Mouse (Mus musculus): Measurements from ENCODE around the gene Nol3.

Gene Nol3

DNA sequence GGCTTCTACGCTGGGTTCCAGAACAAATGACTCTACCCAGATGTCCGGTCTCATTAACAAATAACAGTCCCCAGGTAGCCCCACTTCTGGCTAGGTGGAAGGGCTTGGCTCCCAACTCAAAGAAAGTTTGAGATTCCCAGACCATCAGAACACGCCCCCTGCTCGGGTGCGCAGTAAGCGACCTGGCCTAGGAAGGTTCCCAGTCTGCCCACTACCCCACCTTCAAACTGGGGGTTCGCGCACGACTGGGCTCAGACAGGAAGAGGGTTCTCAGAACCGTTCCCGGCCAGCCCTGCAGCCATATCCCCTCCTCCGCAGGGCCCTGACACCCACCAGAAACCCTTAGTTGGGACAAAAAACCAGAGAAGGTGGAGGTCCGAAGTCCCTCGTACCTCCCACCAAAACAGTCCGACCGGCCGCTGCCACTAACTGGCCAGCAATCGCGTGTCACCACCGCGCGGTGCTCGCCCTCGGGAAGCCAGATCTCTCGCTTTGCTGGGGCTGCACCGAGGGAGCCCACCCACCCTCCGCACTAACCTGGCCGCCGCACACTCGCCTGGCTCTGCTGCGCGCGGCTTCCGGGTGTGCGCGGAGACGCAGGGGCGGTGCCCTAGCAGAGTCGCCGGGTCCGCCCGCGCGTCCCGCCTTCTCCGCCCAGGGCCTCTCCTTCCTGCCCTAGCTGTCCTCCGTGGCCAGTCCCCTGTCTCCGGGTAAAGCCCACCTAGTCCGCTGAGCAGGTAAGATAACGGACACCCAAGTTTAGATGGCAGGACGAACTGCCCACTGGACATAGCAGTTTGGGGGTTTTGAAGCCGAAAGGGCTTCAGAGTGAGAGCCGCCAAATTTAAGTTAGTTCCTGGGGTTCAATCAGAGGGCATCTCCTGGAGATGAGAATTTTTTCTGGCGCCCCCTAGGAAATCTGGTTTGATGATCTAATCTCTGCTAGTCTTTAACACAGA is 11.6 kb upstream of the Nol3 start, which contains the start of the genes Tradd and Fbxl8:
Gene Tradd (minus strand): TSS at position 586 of the 959 bp plus-strand sequence.
Gene Fbxl8 (plus strand): TSS at position 625 of the 959 bp plus-strand sequence.
- DNase-seq = peak; percentile 87

DNA sequence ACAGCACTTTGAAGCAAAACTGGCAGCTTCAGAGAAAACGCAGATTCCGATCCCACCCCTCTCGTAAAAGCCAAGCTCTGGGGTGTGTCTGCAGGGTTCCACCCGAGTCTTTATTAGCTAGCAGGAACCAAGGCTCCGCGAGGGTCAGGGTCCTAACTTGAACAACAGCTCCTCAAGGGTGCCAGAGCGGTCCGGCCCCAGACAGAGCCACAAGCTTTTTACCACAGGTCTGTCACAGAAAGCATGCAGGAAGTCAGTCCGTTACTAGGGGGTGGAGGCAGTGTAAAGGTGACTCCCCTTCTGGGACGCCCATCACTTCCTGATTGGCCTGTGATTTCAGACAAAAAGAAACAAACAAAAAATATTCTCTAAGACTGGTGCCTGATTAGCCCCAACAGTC is 10.8 kb upstream of the Nol3 start:
- DNase-seq = peak; percentile 42

DNA sequence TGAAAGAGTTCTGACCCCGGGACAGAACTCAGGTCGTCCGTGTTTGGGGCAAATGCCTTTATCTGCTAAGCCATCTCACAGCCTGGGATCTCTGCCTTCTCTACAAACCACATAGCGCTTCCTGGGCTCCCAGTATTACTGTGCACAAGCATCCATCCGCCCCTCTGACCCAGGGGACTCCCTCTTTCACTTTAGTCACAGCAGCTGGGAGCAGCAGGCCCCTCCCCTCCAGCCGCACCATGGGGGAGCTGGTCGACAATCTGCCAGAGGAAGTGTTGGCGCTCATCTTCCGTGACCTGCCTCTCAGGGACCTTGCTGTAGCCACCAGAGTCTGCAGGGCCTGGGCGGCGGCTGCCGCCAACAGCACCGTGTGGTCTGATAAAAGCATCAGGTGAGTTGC is 9.2 kb upstream of the Nol3 start:
- no peak for DNase-seq

DNA sequence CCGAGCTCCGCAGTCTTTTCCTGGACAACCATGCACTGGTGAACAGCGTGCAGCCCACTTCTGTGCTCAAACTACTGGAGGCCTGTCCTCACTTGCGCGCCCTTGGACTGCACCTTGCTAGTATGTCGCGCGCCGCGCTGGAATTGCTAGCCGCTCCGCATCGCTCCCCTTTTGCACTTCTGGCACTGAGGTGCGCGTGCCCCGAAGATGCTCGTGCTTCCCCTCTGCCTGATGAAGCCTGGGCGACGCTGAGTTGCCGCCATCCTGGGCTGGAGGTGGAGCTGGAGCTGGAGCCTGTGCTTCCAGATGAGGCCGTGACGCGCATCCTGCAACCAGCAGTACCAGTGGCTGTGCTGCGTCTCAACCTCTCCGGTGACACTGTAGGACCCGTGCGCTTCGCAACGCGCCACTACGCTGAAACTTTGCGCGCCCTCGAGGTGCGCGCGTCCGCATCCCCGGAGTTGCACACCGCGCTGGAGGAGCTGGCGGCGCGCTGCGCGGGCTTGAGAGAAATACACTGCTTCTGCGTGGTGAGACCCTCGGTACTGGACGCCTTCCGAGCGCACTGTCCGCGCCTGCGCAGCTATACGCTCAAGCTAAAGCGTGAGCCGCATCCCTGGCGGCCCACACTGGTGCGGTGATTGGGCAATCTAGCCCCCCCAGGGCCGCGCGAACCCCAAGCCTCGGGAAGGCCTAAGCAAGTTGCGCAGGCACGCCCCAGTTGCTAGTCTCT is 7.4 kb upstream of the Nol3 start:
- peak; percentile 41 for DNase-seq

DNA sequence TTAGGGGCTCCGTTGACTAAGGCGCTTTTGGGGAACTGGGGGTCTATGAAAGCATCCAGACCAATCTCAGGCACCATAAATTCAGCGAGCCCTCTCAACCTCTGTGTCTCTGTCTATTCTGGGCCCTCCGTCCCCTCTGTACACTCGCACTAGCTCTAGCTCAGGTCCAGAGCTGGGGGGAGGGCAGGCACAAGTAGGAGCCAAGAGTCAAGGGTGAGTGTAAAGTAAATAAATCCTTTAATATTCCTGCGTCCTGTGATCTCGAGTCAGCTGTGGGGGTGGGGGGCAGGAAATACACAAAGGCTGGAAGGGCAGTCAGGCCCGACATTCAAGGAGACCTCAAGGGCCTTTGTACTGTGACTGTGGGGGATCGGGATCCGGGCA is 6.9 kb upstream of the Nol3 start:
- DNase-seq = peak; percentile 44

DNA sequence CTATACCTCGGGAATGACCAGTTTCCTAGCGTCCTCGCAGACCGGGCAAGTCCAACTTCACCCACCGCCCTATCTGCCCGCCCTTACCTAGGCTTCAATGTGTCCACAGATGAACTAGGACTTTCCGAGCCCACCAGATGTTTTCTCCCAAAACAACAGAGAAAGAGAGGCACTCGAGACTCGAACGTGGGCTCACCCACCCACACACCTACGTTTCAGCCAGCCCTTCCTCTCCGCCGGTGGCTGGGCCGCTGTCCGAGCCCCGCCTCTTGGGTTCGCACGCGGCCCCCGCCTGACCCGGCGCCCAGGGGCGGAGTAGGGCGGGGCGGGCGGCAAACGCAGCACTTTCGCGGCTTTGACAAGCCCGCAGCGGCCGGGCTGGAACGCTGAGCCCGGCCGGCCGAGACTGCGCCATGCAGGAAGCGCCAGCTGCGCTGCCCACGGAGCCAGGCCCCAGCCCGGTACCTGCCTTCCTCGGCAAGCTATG is 6.4 kb upstream of the Nol3 start, which contains the start of gene Hsf4:
Gene Hsf4 (plus strand): TSS at position 341 of the 487 bp plus-strand sequence.
- DNase-seq = peak; percentile 75

DNA sequence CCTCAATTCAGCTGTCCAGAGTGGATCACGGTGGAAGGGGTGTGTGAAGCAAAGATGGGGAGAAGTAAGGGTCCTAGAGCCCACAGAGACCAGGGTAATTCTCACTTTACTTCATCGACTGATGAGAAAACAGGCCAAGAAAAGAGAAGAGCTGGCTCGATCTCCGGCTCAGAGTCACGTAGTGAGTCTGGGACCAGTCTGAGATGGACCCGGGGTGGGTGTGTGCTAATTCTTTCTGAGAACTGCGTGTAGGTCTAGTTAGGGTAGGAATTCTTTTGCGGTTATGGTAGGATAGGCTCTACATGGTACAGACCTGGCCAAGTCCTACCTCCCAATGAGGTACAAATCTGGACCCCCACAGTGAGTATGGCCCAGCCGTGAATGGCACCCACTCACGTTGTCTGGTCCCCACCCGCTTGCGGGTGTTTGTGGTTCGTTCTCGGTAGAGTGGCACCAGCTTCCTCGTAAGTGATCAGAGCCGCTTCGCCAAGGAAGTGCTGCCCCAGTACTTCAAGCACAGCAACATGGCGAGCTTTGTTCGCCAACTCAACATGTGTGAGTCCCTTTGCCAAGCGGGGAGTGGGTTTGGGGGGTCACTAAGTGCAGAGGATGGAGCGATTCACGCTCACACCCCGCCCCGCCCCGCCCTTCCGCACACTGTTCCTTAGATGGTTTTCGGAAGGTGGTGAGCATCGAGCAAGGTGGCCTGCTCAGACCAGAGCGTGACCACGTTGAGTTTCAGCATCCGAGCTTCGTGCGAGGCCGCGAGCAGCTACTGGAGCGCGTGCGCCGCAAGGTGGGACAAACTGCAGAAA is 5.6 kb upstream of the Nol3 start:
- no peak for DNase-seq

DNA sequence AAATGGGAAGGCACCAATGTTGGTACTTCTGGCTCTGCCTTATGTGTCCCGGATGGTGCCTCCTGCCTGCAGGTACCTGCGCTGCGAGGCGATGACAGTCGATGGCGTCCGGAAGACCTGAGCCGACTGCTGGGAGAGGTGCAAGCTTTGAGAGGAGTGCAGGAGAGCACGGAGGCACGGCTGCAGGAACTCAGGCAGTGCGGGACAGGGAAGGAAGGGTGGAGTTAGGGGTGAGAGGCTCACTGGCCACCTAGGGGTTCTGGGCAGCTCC is 5.1 kb upstream of the Nol3 start:
- no peak for DNase-seq

DNA sequence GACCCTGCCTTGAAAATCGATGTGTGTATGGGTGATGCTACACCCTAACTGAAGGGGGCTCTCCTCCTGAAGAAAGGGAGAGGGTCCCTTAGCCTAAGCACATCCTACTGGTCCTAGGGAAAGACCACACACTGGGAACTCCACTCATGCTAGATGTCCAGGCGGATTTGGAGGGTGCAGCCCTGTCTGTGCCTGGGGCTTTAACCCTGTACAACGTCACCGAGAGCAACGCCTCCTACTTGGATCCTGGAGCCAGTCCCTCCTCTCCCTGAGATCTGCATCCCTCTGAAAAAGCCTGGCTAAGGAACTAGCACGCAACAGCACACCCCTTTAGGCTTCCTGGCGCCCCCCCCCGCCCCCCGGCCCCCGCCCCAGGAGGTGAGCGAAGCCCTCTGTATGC is 553 bp upstream of the Nol3 start:
- no peak for DNase-seq

DNA sequence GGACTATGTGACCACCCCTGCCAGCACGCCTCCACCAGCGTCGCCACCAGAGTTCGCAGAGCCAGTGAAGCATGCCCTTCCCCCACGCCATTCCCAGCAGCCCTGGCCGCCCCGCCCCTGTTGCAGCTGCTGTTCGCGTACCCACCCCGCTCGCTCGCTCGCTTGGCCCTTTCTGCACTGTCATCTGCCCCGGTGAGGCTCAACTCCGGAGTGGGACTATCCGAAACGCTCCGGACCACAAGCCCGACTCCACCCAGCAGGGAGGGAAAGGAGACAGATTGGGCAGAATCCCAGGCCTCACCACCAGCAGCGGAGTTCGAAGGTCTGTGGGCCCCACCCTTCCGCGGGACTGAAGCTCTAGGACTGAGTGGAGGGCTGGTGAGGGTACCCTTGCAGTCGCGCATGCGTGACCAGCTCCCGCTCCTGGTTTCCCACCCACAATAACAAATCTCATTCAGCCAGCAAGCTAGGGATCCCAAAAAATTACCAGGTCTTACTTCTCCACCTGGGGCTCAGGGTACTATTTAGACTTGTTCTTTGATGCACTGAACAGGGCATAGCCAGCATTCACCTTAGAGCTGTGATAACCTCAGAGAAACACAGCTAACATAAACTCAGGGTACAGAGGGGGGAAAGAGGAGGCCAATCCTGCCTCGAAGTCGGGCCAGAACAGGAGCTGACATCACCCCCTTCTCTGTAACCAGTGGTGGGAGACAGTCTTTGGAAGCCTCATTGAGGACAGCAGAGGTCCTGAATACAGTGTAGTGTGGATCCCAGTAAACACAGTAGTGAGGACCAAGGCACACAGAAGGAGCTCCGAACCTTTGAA is 566 bp downstream of the Nol3 start:
- DNase-seq = peak; percentile 59

DNA sequence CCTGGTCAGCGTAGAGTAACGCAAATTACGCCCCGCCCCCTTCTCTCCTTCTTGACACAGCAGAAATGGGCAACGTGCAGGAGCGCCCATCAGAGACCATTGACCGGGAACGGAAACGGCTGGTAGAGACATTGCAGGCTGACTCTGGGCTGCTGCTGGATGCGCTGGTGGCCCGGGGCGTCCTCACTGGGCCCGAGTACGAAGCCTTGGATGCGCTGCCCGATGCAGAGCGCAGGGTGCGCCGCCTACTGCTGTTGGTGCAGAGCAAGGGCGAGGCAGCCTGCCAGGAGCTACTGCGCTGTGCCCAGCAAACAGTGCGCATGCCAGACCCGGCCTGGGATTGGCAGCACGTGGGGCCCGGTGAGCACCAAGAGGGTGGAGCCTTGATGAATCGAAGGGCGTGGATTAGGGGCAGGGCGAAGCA is 3.0 kb downstream of the Nol3 start:
- peak; percentile 85 for DNase-seq

DNA sequence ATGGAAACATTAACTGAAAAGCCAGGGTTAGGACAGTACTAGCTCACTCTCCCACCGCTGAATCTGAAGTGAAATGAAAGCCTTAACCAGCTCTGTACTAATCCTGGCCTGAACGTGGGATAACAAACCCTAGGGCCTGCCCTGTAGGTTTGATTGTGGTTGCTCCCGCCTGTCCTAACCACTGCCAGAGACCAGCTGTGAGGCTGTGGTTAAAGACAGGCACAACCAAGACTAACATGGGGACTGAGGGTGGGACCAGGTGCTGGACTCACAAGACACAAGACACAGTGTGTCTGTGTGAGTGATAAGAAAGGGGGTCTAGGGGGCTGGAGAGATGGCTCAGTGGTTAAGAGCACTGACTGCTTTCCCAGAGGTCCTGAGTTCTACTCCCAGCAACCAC is 4.6 kb downstream of the Nol3 start:
- no peak for DNase-seq

DNA sequence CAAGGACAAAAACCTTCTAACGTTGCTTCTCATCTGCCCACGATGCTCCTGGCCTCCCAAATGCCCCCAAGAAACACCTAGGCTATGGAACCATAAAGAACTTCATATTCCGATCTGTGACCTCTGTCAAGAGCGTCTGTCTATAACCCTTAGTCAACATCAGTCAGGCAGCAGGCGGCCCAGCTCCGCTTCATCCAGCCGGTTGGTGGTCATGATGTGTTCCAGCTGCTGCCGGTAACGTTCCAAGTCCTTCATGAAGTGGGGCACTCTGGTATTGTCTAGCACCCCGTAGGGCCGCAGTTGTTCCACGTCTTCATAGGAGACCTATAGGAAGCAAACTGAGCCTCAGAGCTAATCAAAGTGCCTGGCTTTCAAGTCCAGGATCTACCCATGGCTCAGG is 5.9 kb downstream of the Nol3 start:
- DNase-seq = no peak

DNA sequence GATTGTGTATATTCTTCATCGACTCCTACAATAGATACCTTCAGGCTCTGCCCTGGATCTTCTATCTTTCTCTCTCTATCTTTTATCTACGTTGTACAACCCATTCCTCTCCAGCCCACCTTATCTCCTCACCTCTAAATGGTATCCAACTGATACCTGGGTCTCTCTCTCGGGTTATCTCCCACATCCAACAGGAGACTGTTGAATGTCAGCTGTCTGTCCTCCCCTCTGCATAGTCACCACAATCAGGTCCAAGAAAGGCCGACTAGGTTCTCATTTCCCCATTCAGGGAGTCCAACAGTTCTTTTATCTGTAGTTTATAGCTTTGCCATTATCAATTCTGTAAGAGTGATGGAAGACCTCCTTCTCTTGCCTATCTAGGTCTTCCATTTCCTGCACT is 6.3 kb downstream of the Nol3 start:
- DNase-seq = no peak

DNA sequence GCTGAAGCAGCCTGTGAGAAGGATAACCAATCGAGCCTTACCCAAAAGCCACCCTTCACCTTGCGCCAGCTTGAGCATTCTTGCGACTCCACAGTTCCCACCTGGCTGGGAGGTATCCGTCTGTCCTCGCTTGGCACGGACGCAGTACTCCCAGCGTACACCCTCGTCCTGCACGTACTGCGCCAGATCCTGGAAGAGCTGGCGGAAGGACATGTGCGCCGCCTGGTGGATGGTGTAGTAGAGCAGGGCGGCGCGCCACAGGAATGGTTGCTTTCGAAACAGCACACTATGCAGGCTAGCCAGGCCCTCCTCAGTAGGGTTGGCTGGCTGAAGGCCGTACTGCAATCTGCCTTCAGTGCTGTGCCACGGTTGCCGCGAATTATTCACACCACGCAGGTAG is 7.1 kb downstream of the Nol3 start:
- peak; percentile 59 for DNase-seq

DNA sequence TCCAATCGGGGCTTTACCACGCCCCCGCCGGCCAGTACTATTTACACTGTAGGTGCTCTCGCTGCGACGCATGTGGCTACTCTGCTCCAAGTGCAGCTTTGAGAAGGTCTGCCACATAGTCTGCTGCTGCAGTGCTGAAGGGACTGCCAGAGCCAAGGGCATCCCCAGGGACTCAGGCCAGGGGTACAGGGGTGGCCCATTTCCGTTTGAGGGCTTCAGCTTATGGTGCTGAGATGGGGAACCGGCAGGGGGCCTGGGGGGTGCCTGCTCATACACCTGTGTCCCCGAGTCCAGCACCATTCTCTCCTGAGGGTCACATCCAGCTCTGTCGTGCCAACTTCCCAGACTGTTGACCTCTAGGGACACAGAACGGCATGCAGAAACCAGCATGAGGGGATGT is 9.6 kb downstream of the Nol3 start:
- DNase-seq = no peak

DNA sequence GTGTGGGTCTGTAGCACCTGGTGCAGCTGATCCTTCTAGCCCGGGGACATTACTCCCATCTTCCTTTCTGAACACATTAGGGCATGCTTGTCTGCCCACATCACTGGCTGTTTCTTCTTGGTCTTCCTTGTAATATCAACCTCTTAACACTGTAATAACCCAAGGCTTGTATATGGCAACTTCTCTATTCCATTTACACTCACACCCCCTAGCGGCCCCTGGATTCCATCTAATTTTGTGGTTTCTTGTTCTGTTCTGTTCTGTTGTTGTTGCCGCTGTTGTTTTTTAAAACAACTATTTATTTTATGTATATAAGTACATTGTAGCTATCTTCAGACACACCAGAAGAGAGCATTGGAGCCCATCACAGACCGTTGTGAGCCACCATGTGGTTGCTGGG is 11.0 kb downstream of the Nol3 start:
- no peak for DNase-seq

DNA sequence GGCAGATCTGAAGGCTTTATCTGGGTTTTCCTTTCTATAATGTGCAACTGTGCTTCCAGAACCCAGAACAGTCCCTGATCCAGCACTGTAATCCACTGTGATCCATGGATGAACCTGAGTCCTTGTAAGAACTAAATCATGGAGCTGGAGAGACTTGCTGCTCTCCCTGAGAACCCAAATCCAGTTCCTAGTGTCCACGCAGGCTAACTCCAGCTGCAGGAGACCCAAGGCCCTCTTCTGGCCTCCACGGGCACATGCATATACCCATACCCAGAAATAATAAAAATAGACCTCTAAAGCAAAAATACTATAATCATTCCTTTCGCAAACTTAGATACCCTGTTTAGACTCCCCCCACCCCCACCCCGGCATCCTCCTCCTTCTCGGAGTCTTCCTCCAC is 12.3 kb downstream of the Nol3 start:
- DNase-seq = no peak

DNA sequence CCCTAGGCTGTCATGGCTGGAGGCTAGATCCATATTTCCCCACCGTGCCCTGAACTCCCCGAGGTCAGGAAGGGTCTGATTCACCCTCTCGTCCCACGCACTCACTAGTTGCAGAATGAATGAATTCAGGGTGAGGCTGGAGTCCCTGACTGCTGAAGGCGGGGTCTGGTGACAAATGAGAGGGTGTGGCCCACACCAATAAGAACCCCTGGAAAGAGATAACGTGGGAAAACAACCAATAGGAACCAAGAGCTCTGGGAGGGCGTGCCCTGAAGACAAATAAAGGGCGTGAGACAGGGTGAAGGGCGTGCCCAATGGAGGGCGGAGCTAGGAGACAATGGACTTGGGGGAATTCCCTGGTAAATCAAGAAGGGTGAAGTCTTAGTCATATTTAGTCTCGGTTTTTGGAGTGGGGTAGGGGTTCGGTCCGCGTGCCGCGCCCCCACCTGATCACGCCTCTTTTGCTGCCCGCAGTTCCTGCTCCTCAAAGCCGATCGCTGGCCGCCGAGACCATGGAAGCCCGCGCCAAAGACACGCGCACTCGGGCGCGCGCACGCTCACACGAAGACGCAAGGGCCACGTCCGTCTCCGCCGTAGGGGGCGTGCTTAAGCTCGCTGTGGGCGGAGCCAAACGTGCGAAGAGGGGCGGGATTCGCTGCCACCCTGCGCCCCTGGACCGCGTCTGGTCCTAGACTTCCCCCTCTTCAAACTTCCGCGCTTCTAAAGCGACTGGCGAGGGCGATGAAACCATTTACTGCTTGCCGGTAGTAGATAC is 13.2 kb downstream of the Nol3 start:
- peak; percentile 93 for DNase-seq

DNA sequence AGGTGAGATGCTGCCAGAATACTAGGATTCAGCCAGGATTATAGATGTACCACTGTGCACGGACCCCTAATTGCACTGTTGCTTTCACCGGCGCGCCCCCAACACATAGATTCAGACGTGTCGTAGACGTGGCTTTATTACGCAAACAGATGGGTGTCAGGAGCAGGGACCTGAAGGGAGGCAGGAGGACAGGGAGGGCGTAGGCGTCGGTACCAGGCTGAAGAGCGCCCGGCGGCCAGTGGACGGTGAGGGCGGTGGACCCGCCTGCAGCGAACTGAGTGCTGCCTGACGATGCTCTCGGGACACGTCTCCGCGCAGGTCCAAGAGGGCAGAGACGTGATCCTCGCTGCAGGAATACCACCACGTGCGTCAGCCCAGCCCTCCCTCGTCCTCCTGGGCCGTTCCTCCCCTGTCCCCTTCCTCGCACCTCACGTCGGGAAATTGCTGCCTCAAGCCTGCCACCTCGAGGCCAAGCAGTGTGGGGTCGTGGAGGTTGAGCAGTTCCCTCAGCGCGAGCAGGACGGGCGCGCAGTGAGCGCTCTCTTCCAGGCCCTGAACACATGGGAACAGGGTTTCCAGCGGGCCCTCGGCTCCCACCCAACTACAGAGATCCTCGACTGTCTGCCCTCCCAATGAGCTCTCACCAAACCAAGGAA is 14.0 kb downstream of the Nol3 start, which contains the start of gene 4931428F04Rik:
Gene 4931428F04Rik (minus strand): TSS at position 60 of the 656 bp plus-strand sequence.
- DNase-seq = peak; percentile 42

Data from kidney, postnatal 14 days (tissue).